Mouse (Mus musculus) lung, embryonic 15.5 days (tissue): ENCODE measurements around the gene Fam78b. TPM values are rescaled to one million over a fixed set of nuclear protein-coding genes. Genes with fewer than 3 reads are reported as not detected.

ENCODE experiments used
- ATAC-seq: fragments of 200-750 bp; cut with Nextera tagmentation; 2 replicates; pipeline ENCODE4 v1.8.0; 2017; ENCODE audit warnings: moderate number of reproducible peaks, borderline replicate concordance; ENCODE audit not compliant: low FRiP score, low TSS enrichment; ENCODE audit errors: extremely low read depth
- H3K27ac ChIP-seq: fragments of 300-500 bp; sonication (generic); 2 replicates; pipeline ENCODE4 v1.5.1; 2015; ENCODE audit warnings: moderate library complexity, mild to moderate bottlenecking, inconsistent platforms
- H3K27me3 ChIP-seq: fragments of 300-500 bp; sonication (generic); 2 replicates; pipeline ENCODE4 v1.6.1; 2015; ENCODE audit warnings: inconsistent platforms
- H3K36me3 ChIP-seq: fragments of 300-500 bp; sonication (generic); 2 replicates; pipeline ENCODE4 v1.6.1; 2015; ENCODE audit warnings: inconsistent platforms
- H3K4me1 ChIP-seq: fragments of 300-500 bp; sonication (generic); 2 replicates; pipeline ENCODE4 v1.6.1; 2015; ENCODE audit warnings: inconsistent platforms
- H3K4me2 ChIP-seq: fragments of 300-500 bp; sonication (generic); 2 replicates; pipeline ENCODE4 v1.6.1; 2015; ENCODE audit warnings: inconsistent platforms, mild to moderate bottlenecking, moderate library complexity
- H3K4me3 ChIP-seq: fragments of 300-500 bp; sonication (generic); 2 replicates; pipeline ENCODE4 v1.5.1; 2015; ENCODE audit warnings: mild to moderate bottlenecking, inconsistent platforms
- H3K9ac ChIP-seq: fragments of 300-500 bp; sonication (generic); 2 replicates; pipeline ENCODE4 v1.6.1; 2015; ENCODE audit warnings: inconsistent platforms
- H3K9me3 ChIP-seq: fragments of 300-500 bp; sonication (generic); 2 replicates; pipeline ENCODE4 v1.6.1; 2016; ENCODE audit warnings: inconsistent platforms
- WGBS: fragments of 180-500 bp; shearing (Covaris S2); methylation state at CpG from one replicate; pipeline ENCODE4 v1.1.7; 2015; 5-methylcytosine and 5-hydroxymethylcytosine counted together
- polyA plus RNA-seq: library from polyadenylated mRNA; unstranded; fragments of >200 nt; fragmentation: Nextera tagmentation; extraction: Ambion mirVana; gene quantifications from 2 replicates; pipeline ENCODE4 v1.2.1, GENCODE M21; 2015

The Fam78b gene
- polyA plus RNA-seq, 1 experiment from 2014 or later: 0.55 TPM

- WGBS: 77% methylated on average over 5 of the region's 5 CpGs
- H3K36me3 ChIP-seq: no peaks in the 10 kb centered on the region
- no peak overlapping the region for H3K9ac ChIP-seq
- H3K27me3 ChIP-seq: no peaks in the 10 kb centered on the region
- ATAC-seq: no peak
- H3K4me3 ChIP-seq: no peak overlapping the region
- H3K4me2 ChIP-seq: no peak overlapping the region
- H3K9me3 ChIP-seq: 0 out of 2 replicates have a peak, but pooled peaks cover 3% of the 10 kb centered on the region
- H3K4me1 ChIP-seq: no peaks in the 10 kb centered on the region
- H3K27ac ChIP-seq: no peak overlapping the region
Observed at GRCm38 (mm10) chr1:167135748-167136147, 134.5 kb downstream of the Fam78b start.
